Mouse (Mus musculus) liver, embryonic 14.5 days (tissue): ENCODE measurements around the gene Gm20662.

Experiments used
- CTCF ChIP-seq: IDR thresholded peaks from 2 replicates; pipeline ENCODE4 v1.5.1; 2016; ENCODE audit warnings: antibody characterized with exemption, low read depth, control low read depth
- EP300 ChIP-seq: IDR thresholded peaks from 2 replicates; pipeline ENCODE4 v1.6.1; 2016; ENCODE audit warnings: antibody characterized with exemption, low read depth

DNA sequence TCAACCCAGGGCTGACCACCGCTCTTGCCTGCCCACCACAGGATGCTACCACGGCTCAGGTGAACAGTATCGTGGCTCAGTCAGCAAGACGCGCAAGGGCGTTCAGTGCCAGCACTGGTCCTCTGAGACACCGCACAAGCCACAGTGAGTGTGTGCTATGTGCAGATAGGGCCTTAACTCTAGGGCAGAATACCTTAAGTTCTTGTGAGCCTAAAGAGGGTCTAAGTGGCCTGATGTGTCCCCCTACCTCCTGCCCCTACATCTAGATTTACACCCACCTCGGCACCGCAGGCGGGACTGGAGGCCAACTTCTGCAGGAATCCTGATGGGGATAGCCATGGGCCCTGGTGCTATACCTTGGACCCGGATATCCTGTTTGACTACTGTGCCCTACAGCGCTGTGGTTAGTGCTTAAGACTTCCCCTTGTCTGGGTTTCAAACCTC is 86.9 kb downstream of the Gm20662 start, which contains the start of gene Rnf123:
- no peak for TF ChIP-seq CTCF
- peak; percentile 41; the same call in 1 of the 2 replicates for TF ChIP-seq EP300
